Comparison of ENCODE assay signal across 12 mouse cellular contexts in genomic region chr11:114483823-114484667, GRCm38 (mm10).
DNase-seq lines count a peak whose midpoint lies in the region; ATAC-seq and TF ChIP-seq lines count a peak whose summit lies in the region.
"Had no signal": no experiment of that assay in that cellular context is flagged by ENCODE, and none has a peak within 500 bp of the region (broad histone marks: within the 10 kb centered on the region; RNA-seq: fewer than 3 reads in every experiment).

No protein-coding gene starts in this region.

- peak; percentile 42 for DNase-seq in hindbrain, postnatal 0 days (ENCODE audit: low spot score)
- DNase-seq in ES-E14 (ENCODE audit: low read depth, low spot score): no peak
- peak; percentile 80 for DNase-seq in cerebellum, adult 11-12 months
- peak; percentile 19 to 59 for DNase-seq in left cerebral cortex, postnatal 14 days (ENCODE audit: low spot score in 2 of 2)
- no peak for DNase-seq in thymus, postnatal 14 days
- DNase-seq in gastrocnemius, postnatal 25 days: no peak
- DNase-seq: heart, postnatal 14 days; kidney, adult 11 months had no signal

- peak; percentile 24 for TF ChIP-seq CTCF in hindbrain, postnatal 0 days (IDR thresholded peaks at IDR 0.05; ENCODE audit: low read depth)

- H3K27me3 ChIP-seq in hindbrain, postnatal 0 days (ENCODE audit: insufficient read depth, low read length): no peaks in the 10 kb centered on the region
- H3K27me3 ChIP-seq in hindbrain, embryonic 13.5 days: peaks cover 13% of the 10 kb centered on the region; the same call in 1 of the 2 replicates

- ATAC-seq in hindbrain, postnatal 0 days: peak; percentile 44
- no peak for ATAC-seq in hindbrain, embryonic 13.5 days (ENCODE audit: low FRiP score)
- ATAC-seq: forebrain, embryonic 14.5 days had no signal

- H3K4me3 ChIP-seq in hindbrain, postnatal 0 days (ENCODE audit: low read length): no peak overlapping the region
- no peak overlapping the region for H3K4me3 ChIP-seq in hindbrain, embryonic 13.5 days
- peak overlapping the region; percentile 27 to 39; a peak in 3 of 4 replicates for H3K4me3 ChIP-seq in ES-E14 (ENCODE audit: insufficient read depth in 1 of 2, low read depth in 1 of 2, low read length in 2 of 2, poor library complexity in 1 of 2, severe bottlenecking in 1 of 2)
- H3K4me3 ChIP-seq: embryonic facial prominence, embryonic 12.5 days had no signal

- intact Hi-C loops in left cerebral cortex, postnatal 14 days (cut with DNase I): no loop called here

- H3K27ac ChIP-seq in hindbrain, postnatal 0 days: no peak overlapping the region
- no peak overlapping the region for H3K27ac ChIP-seq in hindbrain, embryonic 13.5 days
- H3K27ac ChIP-seq in ES-E14 (ENCODE audit: insufficient read depth, low read depth, low read length, poor library complexity, severe bottlenecking): no peak overlapping the region
- H3K27ac ChIP-seq: embryonic facial prominence, embryonic 12.5 days; liver, embryonic 14.5 days had no signal

- 0 out of 2 replicates have a peak, but pooled peaks cover 4% of the 10 kb centered on the region for H3K4me1 ChIP-seq in hindbrain, postnatal 0 days (ENCODE audit: insufficient read depth, low read length)
- peaks cover 40% of the 10 kb centered on the region for H3K4me1 ChIP-seq in hindbrain, embryonic 13.5 days (replicated peaks)
- peaks cover 0 to 13% of the 10 kb centered on the region in 2 experiments; a peak in 2 of 4 replicates for H3K4me1 ChIP-seq in ES-E14 (ENCODE audit: control insufficient read depth in 2 of 2, insufficient read depth in 2 of 2, low read length in 2 of 2, poor library complexity in 1 of 2)

- no peaks in the 10 kb centered on the region for H3K36me3 ChIP-seq in hindbrain, postnatal 0 days (ENCODE audit: insufficient read depth, low read length)
- no peaks in the 10 kb centered on the region for H3K36me3 ChIP-seq in hindbrain, embryonic 13.5 days
- H3K36me3 ChIP-seq in ES-E14 (ENCODE audit: control insufficient read depth, insufficient read depth, low read length, poor library complexity, severe bottlenecking): no peaks in the 10 kb centered on the region
- H3K36me3 ChIP-seq: embryonic facial prominence, embryonic 12.5 days had no signal

- in situ Hi-C loops in ES-E14 (cut with MboI; ENCODE audit: low sequenced_read_pairs in 2 of 2, unreplicated experiment in 2 of 2): no loop called here

- no peak overlapping the region for H3K4me2 ChIP-seq in hindbrain, postnatal 0 days (ENCODE audit: low read depth, low read length)
- H3K4me2 ChIP-seq in hindbrain, embryonic 13.5 days: no peak overlapping the region
- H3K4me2 ChIP-seq: embryonic facial prominence, embryonic 12.5 days had no signal

- H3K9me3 ChIP-seq in hindbrain, postnatal 0 days (ENCODE audit: low read length): no peaks in the 10 kb centered on the region
- no peaks in the 10 kb centered on the region for H3K9me3 ChIP-seq in hindbrain, embryonic 13.5 days
- H3K9me3 ChIP-seq in ES-E14 (ENCODE audit: control insufficient read depth, insufficient read depth, low read depth, low read length): no peaks in the 10 kb centered on the region
- H3K9me3 ChIP-seq: embryonic facial prominence, embryonic 12.5 days had no signal

- WGBS in hindbrain, postnatal 0 days: 50% methylated on average over 12 of the region's 12 CpGs
- WGBS in hindbrain, embryonic 13.5 days: 58% methylated on average over 12 of the region's 12 CpGs

- H3K9ac ChIP-seq in hindbrain, postnatal 0 days (replicated peaks; ENCODE audit: low read length): no peak overlapping the region
- no peak overlapping the region for H3K9ac ChIP-seq in hindbrain, embryonic 13.5 days
- H3K9ac ChIP-seq in ES-E14 (ENCODE audit: insufficient read depth, low read depth, low read length, poor library complexity, severe bottlenecking): no peak overlapping the region
- H3K9ac ChIP-seq: embryonic facial prominence, embryonic 12.5 days; liver, embryonic 14.5 days had no signal

TF ChIP-seq in ES-E14, 5 proteins besides CTCF, POLR2A, EP300 and RAD21:
- no peak for TF ChIP-seq HCFC1 (IDR thresholded peaks at IDR 0.05; ENCODE audit: borderline replicate concordance, insufficient read depth, low read length)
- no peak for TF ChIP-seq MAFK (IDR thresholded peaks at IDR 0.05; ENCODE audit: insufficient read depth, low read depth, low read length)
- TF ChIP-seq ZNF384 (IDR thresholded peaks at IDR 0.05; ENCODE audit: low read depth, low read length): no peak
- TF ChIP-seq ZC3H11A (IDR thresholded peaks at IDR 0.05; ENCODE audit: borderline replicate concordance, low read depth, low read length): no peak
- no peak for TF ChIP-seq CHD2 (IDR thresholded peaks at IDR 0.05; ENCODE audit: low read depth, low read length)
TF ChIP-seq in ES-E14: peak in this region for 0.

Comparison
In these comparisons a context has a peak if more than half of its experiments do, and no peak if none do; other contexts are left out.
1. DNase-seq: peak in hindbrain, postnatal 0 days (single experiment), cerebellum, adult 11-12 months (single experiment) and left cerebral cortex, postnatal 14 days (2 of 2); none in ES-E14 (single experiment), thymus, postnatal 14 days (single experiment) and gastrocnemius, postnatal 25 days (single experiment).
2. H3K4me3 ChIP-seq: peak in ES-E14 (2 of 2); none in hindbrain, postnatal 0 days (single experiment) and hindbrain, embryonic 13.5 days (single experiment).